Mouse (Mus musculus): ENCODE measurements around the gene Gm10283.

DNA sequence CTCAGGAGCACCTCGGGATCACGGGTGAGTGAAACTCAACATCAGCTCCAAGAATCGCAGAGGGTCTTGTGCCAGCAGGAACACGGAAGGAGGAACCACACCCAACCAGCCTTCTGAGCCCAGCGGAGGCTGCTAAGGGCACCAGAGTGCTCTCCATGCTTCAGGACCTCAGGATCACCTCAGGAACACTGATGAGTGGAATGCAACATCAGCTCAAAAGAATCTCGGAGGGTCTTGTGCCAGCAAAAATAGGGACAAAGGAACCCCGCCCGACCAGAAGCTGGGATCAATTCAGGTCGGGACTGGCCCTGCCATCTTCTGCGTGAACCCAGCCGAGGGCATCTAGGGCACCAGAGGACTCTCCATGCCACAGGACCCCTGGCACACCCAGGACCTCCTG lies 8.4 kb downstream of the Gm10283 start:
- no peak for TF ChIP-seq POLR2A (IDR thresholded peaks at IDR 0.05; ENCODE audit: low read depth, low read length)
- no peak for TF ChIP-seq CTCF (IDR thresholded peaks at IDR 0.05; ENCODE audit: extremely low read depth, insufficient read length, insufficient replicate concordance, low read depth, low read length)

Measured in small intestine, adult 2 months (tissue).